Mouse (Mus musculus) forebrain, embryonic 10.5 days (tissue): ENCODE results near the gene She. TPM values are rescaled to one million over a fixed set of nuclear protein-coding genes. Genes with fewer than 3 reads are reported as not detected.
A peak's percentile ranks its signal among the peaks of the same experiment; 100 is the strongest.

ENCODE experiments used
- DNase-seq: peaks from one replicate; pipeline ENCODE4 v3.0.0-alpha.2; 2017; ENCODE audit warnings: low spot score; ENCODE audit errors: extremely low spot score
- H3K27ac ChIP-seq: fragments of 300-500 bp; sonication (generic); 2 replicates; pipeline ENCODE4 v1.5.1; 2016; ENCODE audit warnings: mild to moderate bottlenecking
- H3K27me3 ChIP-seq: fragments of 300-500 bp; sonication (generic); 2 replicates; pipeline ENCODE4 v1.6.1; 2016; ENCODE audit warnings: mild to moderate bottlenecking; ENCODE audit not compliant: poor library complexity, severe bottlenecking
- H3K36me3 ChIP-seq: fragments of 300-500 bp; sonication (generic); replicated peaks from 2 replicates; pipeline ENCODE4 v1.6.1; 2016; ENCODE audit warnings: mild to moderate bottlenecking, moderate library complexity
- H3K4me1 ChIP-seq: fragments of 300-500 bp; sonication (generic); 2 replicates; pipeline ENCODE4 v1.6.1; 2016
- H3K4me3 ChIP-seq: fragments of 300-500 bp; sonication (generic); 2 replicates; pipeline ENCODE4 v1.5.1; 2016; ENCODE audit warnings: mild to moderate bottlenecking, moderate library complexity
- H3K9me3 ChIP-seq: fragments of 300-500 bp; sonication (generic); 2 replicates; pipeline ENCODE4 v1.6.1; 2016; ENCODE audit warnings: mild to moderate bottlenecking, moderate library complexity
- WGBS: fragments of 180-500 bp; shearing (Covaris S2); methylation state at CpG from one replicate; pipeline ENCODE4 v1.1.7; 2016; 5-methylcytosine and 5-hydroxymethylcytosine counted together
- polyA plus RNA-seq: library from polyadenylated mRNA; unstranded; fragments of >200 nt; fragmentation: Nextera tagmentation; extraction: Ambion mirVana; gene quantifications from 2 replicates; pipeline ENCODE4 v1.2.1, GENCODE M21; 2016

The She gene
- polyA plus RNA-seq, 1 experiment from 2014 or later = 2.3 TPM

DNA sequence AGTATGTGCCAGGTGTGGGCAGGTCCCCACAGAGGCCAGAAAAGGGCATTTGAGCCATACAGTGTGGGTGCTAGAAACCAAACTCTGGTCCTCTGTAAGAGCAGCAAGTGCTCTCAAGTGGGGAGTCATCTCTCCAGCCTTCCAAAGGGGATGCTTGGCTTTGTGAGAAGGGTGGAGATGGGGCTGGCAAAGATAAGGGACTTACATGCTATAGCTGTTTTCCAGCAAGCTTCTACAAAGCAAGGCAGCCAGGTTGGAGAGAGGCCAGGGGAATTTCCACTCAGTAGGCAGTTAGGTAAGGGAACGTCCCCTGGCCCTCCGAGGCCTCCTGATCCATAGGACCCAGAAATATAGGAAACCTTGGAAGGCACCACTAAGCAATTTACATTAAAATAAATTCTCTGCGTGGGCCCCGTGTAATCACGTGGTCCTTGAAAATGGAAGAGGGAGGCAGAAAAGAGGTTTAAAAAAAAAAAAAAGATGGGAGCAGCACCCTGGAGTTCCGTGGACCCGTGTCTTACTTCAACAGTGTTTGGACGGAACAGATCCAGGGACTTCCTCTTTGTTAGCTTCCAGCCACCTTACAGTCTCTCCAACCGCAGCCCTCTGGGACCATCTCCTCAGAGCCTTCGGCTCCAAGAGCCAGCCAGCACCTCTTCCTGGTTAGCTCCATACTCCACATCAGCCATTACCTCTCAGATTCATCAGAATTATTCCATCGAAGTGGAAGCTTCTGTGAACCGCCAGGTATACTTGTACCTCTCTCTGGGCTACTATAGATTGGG is 10.7 kb upstream of the She start:
- Histone ChIP-seq H3K9me3 (no peaks in the 10 kb centered on the region), H3K27ac (no peak overlapping the region), H3K36me3 (no peaks in the 10 kb centered on the region), H3K4me3 (no peak overlapping the region), H3K4me1 (no peaks in the 10 kb centered on the region), H3K27me3 (no peaks in the 10 kb centered on the region; the same call in 1 of the 2 replicates)
- WGBS = 89% methylated on average over 12 of the region's 12 CpGs
- no peak for DNase-seq

GRCm38 (mm10) chr3:89821096-89821513 is 10.1 kb upstream of the She start:
- Histone ChIP-seq H3K36me3 (no peaks in the 10 kb centered on the region), H3K4me1 (no peaks in the 10 kb centered on the region), H3K27ac (no peak overlapping the region), H3K27me3 (no peaks in the 10 kb centered on the region; the same call in 1 of the 2 replicates), H3K4me3 (no peak overlapping the region), H3K9me3 (no peaks in the 10 kb centered on the region)
- no peak for DNase-seq
- 88% methylated on average over 11 of the region's 11 CpGs for WGBS

DNA sequence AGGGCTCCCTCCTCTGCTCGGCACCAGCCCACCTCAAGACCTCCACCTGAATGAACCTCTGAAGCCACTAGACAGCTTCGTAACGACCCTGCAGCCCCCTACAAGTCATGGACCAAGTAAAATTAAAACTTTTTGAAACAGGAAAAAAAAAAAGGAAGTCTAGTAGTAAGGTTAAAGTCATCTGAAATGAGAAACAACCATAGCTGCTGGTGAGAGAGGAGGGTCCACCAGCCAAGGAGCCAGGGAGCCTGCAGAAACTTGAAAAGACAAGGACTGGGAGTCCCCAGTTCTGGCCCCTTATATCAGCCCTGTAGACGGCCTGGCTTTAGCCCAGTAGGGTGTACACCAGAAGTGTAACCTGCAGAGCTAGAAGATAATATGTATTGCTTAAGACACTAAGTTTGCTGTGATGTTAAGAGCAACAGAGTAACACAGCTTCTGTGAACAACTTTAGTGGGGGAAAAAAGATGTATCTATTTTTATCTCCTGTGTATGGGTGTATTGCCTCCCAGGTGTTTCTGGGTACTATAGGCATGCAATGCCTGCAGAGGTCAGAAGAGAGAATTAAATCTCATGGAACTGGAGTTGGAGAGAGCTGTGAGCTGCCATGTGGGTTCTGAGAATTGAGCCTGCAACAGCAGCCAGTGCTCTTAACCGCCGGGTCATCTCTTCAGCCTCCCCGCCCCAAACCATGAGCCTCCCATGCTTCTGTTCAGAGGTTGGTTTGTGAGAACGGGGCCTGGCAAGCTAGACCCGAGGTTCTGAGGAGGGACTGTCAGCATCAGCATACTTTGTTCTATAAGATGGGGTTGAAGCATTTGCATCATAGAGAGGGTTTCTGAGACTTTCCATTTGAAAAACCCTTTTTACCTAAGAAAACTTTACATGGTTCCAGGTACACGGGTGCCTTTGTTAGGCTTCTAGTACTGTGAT is 9.4 kb upstream of the She start:
- Histone ChIP-seq H3K27me3 (no peaks in the 10 kb centered on the region; the same call in 1 of the 2 replicates), H3K9me3 (no peaks in the 10 kb centered on the region), H3K4me1 (no peaks in the 10 kb centered on the region), H3K36me3 (no peaks in the 10 kb centered on the region), H3K4me3 (no peak overlapping the region), H3K27ac (no peak overlapping the region)
- 76% methylated on average over 10 of the region's 10 CpGs for WGBS
- DNase-seq = no peak

GRCm38 (mm10) chr3:89823594-89823993 is 7.6 kb upstream of the She start:
- Histone ChIP-seq H3K27ac (no peak overlapping the region), H3K4me3 (no peak overlapping the region), H3K36me3 (no peaks in the 10 kb centered on the region), H3K27me3 (peaks cover 14% of the 10 kb centered on the region), H3K4me1 (no peaks in the 10 kb centered on the region), H3K9me3 (no peaks in the 10 kb centered on the region; the same call in 1 of the 2 replicates)
- no peak for DNase-seq
- WGBS = 71% methylated on average over 2 of the region's 2 CpGs

GRCm38 (mm10) chr3:89826295-89826694 is 4.9 kb upstream of the She start:
- 72% methylated on average over 3 of the region's 3 CpGs for WGBS
- Histone ChIP-seq H3K27me3 (peaks cover 41% of the 10 kb centered on the region), H3K36me3 (no peaks in the 10 kb centered on the region), H3K4me3 (no peak overlapping the region), H3K4me1 (peaks cover 6% of the 10 kb centered on the region), H3K9me3 (no peaks in the 10 kb centered on the region; the same call in 1 of the 2 replicates), H3K27ac (no peak overlapping the region)
- DNase-seq = no peak

GRCm38 (mm10) chr3:89835362-89835761 is 4.2 kb downstream of the She start:
- H3K27me3 ChIP-seq = peaks cover 45% of the 10 kb centered on the region
- no peak overlapping the region for H3K27ac ChIP-seq
- H3K4me3 ChIP-seq = no peak overlapping the region
- no peak for DNase-seq
- H3K36me3 ChIP-seq = no peaks in the 10 kb centered on the region
- WGBS = 55% methylated on average over 8 of the region's 8 CpGs
- peaks cover 13% of the 10 kb centered on the region for H3K4me1 ChIP-seq
- H3K9me3 ChIP-seq = no peaks in the 10 kb centered on the region

DNA sequence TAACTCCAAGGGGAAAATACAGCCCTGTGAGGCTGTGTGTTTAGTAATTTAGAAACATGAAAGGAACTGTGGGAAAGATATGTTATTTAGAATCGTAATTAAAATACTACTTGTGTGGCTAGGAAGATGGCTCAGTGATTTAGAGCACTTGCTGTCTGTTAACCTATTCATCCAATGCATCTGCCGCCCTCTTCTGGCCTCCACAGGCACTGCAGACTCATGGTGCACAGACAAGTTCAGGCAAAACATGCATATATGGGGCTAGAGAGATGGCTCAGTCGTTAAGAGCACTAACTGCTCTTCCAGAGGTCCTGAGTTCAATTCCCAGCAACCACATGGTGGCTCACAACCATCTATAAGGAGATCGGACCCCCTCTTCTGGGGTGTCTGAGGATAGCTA is 11.1 kb downstream of the She start:
- Histone ChIP-seq H3K4me1 (peaks cover 6% of the 10 kb centered on the region), H3K36me3 (no peaks in the 10 kb centered on the region), H3K27ac (no peak overlapping the region), H3K9me3 (no peaks in the 10 kb centered on the region; the same call in 1 of the 2 replicates), H3K27me3 (no peaks in the 10 kb centered on the region), H3K4me3 (no peak overlapping the region)
- WGBS = 66% methylated on average over 4 of the region's 4 CpGs
- peak; percentile 27 for DNase-seq

DNA sequence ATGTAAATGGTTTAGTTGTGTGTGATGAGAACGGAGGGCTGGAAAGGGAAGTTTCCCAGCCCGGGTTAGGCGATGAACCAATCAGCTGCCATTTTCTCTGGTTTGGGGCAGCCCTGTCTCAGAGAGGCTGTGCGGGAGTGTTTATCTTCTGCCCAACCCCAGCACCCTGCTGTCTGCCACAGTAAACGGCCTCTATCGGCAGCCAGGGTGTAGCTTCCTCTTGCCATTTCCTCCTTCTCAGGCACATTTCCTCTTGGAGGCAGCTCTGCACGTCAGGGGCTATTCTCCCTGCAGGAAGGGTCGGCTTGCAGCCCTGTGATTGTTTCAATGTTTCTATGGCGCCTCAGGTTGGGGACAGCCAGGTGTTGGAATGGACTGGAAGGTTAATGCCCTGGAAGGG is 12.0 kb downstream of the She start:
- Histone ChIP-seq H3K27ac (no peak overlapping the region), H3K4me3 (no peak overlapping the region), H3K9me3 (no peaks in the 10 kb centered on the region; the same call in 1 of the 2 replicates), H3K4me1 (peaks cover 6% of the 10 kb centered on the region), H3K27me3 (no peaks in the 10 kb centered on the region), H3K36me3 (no peaks in the 10 kb centered on the region)
- no peak for DNase-seq
- 79% methylated on average over 9 of the region's 9 CpGs for WGBS

- no peak overlapping the region for H3K4me3 ChIP-seq
- H3K27ac ChIP-seq = no peak overlapping the region
- no peaks in the 10 kb centered on the region; the same call in 1 of the 2 replicates for H3K9me3 ChIP-seq
- peaks cover 6% of the 10 kb centered on the region for H3K4me1 ChIP-seq
- no peaks in the 10 kb centered on the region for H3K27me3 ChIP-seq
- no peak for DNase-seq
- no peaks in the 10 kb centered on the region for H3K36me3 ChIP-seq
- WGBS = 79% methylated on average over 9 of the region's 9 CpGs
These were observed 14.6 kb downstream of the She start for GRCm38 (mm10) chr3:89845814-89846213.

- no peak for DNase-seq
- Histone ChIP-seq H3K27me3 (no peaks in the 10 kb centered on the region), H3K9me3 (no peaks in the 10 kb centered on the region; the same call in 1 of the 2 replicates), H3K4me1 (peaks cover 6% of the 10 kb centered on the region), H3K36me3 (no peaks in the 10 kb centered on the region), H3K4me3 (no peak overlapping the region), H3K27ac (no peak overlapping the region)
- WGBS = 85% methylated on average over 3 of the region's 3 CpGs
These were observed 16.0 kb downstream of the She start for GRCm38 (mm10) chr3:89847126-89847525.

DNA sequence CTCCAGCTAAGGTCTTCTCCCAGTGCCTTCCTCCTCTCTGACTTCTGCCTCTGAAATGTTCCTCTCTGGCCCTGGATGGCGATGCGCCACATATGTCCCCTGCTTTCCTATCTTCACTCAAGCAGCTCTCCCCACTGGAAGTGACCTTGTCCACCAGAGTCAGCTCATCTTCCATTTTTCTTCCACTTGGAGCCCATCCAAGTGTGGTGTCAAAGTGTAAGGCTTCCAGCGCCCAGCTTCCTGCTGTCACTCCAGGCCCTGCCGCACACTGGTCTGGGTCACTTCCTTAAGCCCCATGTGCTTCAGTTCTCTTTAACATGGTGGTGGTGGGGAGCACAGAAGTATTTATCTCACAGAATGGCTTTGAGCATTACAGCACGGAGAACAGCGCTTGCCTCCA is 16.4 kb downstream of the She start:
- WGBS = 95% methylated on average over 6 of the region's 6 CpGs
- no peaks in the 10 kb centered on the region for H3K9me3 ChIP-seq
- no peak overlapping the region for H3K27ac ChIP-seq
- peaks cover 6% of the 10 kb centered on the region for H3K4me1 ChIP-seq
- no peak for DNase-seq
- no peak overlapping the region for H3K4me3 ChIP-seq
- H3K27me3 ChIP-seq = no peaks in the 10 kb centered on the region
- H3K36me3 ChIP-seq = no peaks in the 10 kb centered on the region

DNA sequence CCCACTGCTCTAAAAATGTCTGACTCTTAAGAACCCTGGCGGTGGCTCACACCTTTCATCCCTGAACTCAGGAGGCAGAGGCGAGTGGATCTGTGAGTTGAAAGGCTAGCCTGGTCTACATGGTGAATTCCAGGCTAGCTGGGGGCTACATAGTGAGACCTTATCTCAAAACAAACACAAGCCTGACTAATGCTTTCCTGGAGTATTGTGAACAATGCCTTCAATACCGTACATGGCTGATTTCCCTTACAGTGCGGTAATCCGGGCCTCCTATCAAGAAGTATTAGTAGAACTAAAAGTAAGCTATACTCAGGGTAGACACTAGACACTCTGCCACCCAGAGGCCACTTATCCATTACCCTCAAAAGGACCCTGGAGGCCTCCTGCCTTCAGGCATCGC is 16.9 kb downstream of the She start:
- H3K4me3 ChIP-seq = no peak overlapping the region
- H3K4me1 ChIP-seq = peaks cover 5% of the 10 kb centered on the region
- no peak overlapping the region for H3K27ac ChIP-seq
- DNase-seq = no peak
- 94% methylated on average over 6 of the region's 6 CpGs for WGBS
- no peaks in the 10 kb centered on the region for H3K27me3 ChIP-seq
- H3K9me3 ChIP-seq = no peaks in the 10 kb centered on the region
- no peaks in the 10 kb centered on the region for H3K36me3 ChIP-seq

DNA sequence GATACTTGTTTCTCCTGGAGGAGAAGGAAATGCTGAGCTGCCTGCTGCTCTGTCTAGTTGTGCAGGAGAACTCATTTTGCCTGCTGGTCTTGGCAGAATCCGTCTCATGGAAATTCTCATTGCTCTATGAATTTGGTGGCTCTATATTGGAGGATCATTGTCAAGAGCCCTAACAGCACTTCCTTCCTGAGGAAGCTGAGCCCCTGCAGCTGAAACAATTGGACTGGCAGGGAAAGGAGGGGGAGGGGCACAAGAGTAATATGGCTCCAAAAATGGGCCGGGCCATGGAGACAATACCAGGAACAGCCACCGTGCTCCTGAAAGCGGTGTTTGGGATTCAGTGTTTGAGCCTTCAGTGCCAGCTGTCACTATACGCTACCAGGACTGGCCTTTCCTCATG is 22.6 kb downstream of the She start:
- Histone ChIP-seq H3K4me1 (peaks cover 11% of the 10 kb centered on the region), H3K4me3 (no peak overlapping the region), H3K36me3 (no peaks in the 10 kb centered on the region), H3K9me3 (peaks cover 5% of the 10 kb centered on the region; the same call in 1 of the 2 replicates), H3K27ac (0 out of 2 replicates have a peak overlapping the region, but pooled peaks have one; percentile 26), H3K27me3 (no peaks in the 10 kb centered on the region)
- WGBS = 80% methylated on average over 5 of the region's 5 CpGs
- no peak for DNase-seq
